ENCODE assay signal across 10 mouse cellular contexts in the genomic region with DNA sequence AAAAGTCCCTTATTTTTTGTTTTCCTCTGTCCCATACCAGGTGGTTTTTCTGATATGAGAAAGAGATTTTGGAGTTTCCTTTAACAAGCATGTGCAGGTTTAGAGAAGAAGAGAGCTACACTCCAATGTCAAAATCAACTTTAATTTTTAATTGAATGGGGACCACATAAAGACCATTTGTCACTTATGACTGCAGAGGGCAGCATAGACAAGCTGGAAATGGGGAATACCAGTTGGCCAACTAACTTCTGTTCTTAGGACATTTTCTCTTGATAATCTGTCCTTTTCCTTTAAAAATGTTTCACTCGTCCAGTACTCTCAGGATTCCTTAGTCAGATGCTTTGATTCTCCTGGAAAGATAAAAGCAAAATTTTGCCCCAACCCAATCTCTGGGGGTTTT. TPM values are rescaled to one million over a fixed set of nuclear protein-coding genes. Genes with fewer than 3 reads are reported as not detected.
DNase-seq lines count a peak whose midpoint lies in the region; ATAC-seq and TF ChIP-seq lines count a peak whose summit lies in the region.
"Had no signal": no experiment of that assay in that cellular context is flagged by ENCODE, and none has a peak within 500 bp of the region (broad histone marks: within the 10 kb centered on the region; RNA-seq: fewer than 3 reads in every experiment).

No protein-coding gene starts in this region.

- no peaks in the 10 kb centered on the region for H3K9me3 ChIP-seq in limb, embryonic 14.5 days (ENCODE audit: control insufficient read depth, low read length)
- no peaks in the 10 kb centered on the region for H3K9me3 ChIP-seq in limb, embryonic 10.5 days (replicated peaks)
- H3K9me3 ChIP-seq: embryonic facial prominence, embryonic 15.5 days had no signal

- no peak for TF ChIP-seq POLR2A in limb, embryonic 14.5 days (IDR thresholded peaks at IDR 0.05; ENCODE audit: borderline replicate concordance, extremely low read depth, insufficient read depth, insufficient read length)
- no peak for TF ChIP-seq POLR2A in brain, embryonic 14.5 days (IDR thresholded peaks at IDR 0.05; ENCODE audit: borderline replicate concordance, extremely low read depth, insufficient read depth, insufficient read length, poor library complexity, severe bottlenecking)

- no peaks in the 10 kb centered on the region for H3K36me3 ChIP-seq in limb, embryonic 14.5 days (ENCODE audit: control insufficient read depth, insufficient read depth, low read length)
- no peaks in the 10 kb centered on the region for H3K36me3 ChIP-seq in limb, embryonic 10.5 days
- H3K36me3 ChIP-seq: embryonic facial prominence, embryonic 15.5 days had no signal

- ATAC-seq in limb, embryonic 14.5 days (ENCODE audit: low FRiP score, low read depth): no peak
- ATAC-seq: inflammation-experienced regulatory T-cells, adult 6 months had no signal

- no peak for TF ChIP-seq CTCF in brain, embryonic 14.5 days (IDR thresholded peaks at IDR 0.05; ENCODE audit: borderline replicate concordance, extremely low read depth, insufficient read depth, insufficient read length)

- H3K4me2 ChIP-seq in limb, embryonic 14.5 days (replicated peaks; ENCODE audit: low read depth, low read length, severe bottlenecking): no peak overlapping the region
- H3K4me2 ChIP-seq: embryonic facial prominence, embryonic 15.5 days had no signal

- no peaks in the 10 kb centered on the region for H3K27me3 ChIP-seq in limb, embryonic 14.5 days (ENCODE audit: control insufficient read depth, insufficient read depth, low read length)
- no peaks in the 10 kb centered on the region for H3K27me3 ChIP-seq in limb, embryonic 10.5 days (ENCODE audit: low read depth, poor library complexity, severe bottlenecking)
- H3K27me3 ChIP-seq: embryonic facial prominence, embryonic 15.5 days had no signal

- DNase-seq in heart, adult 8-10 months (ENCODE audit: low spot score): peak; percentile 19
- DNase-seq in heart, adult 11 months: no peak
- peak; percentile 23 for DNase-seq in limb, embryonic 14.5 days (ENCODE audit: low spot score)
- no peak for DNase-seq in limb, embryonic 10.5 days (ENCODE audit: low spot score)
- peak; percentile 75 for DNase-seq in NIH3T3 (ENCODE audit: low read depth)
- peak; percentile 20 for DNase-seq in brain, embryonic 14.5 days (ENCODE audit: low read depth)
- no peak for DNase-seq in spleen, adult 18-20 months

- no peak overlapping the region for H3K27ac ChIP-seq in limb, embryonic 14.5 days (replicated peaks; ENCODE audit: low read depth, low read length)
- H3K27ac ChIP-seq in limb, embryonic 10.5 days: no peak overlapping the region
- H3K27ac ChIP-seq: embryonic facial prominence, embryonic 15.5 days had no signal

- no peaks in the 10 kb centered on the region for H3K4me1 ChIP-seq in limb, embryonic 14.5 days (ENCODE audit: control insufficient read depth, insufficient read depth, low read length)
- H3K4me1 ChIP-seq in limb, embryonic 10.5 days: no peaks in the 10 kb centered on the region
- H3K4me1 ChIP-seq: embryonic facial prominence, embryonic 15.5 days had no signal

- H3K4me3 ChIP-seq in limb, embryonic 14.5 days (replicated peaks; ENCODE audit: low read length): no peak overlapping the region
- H3K4me3 ChIP-seq in limb, embryonic 10.5 days: no peak overlapping the region
- H3K4me3 ChIP-seq: embryonic facial prominence, embryonic 15.5 days had no signal

- H3K9ac ChIP-seq in limb, embryonic 14.5 days (ENCODE audit: low read depth, low read length, severe bottlenecking): no peak overlapping the region
- H3K9ac ChIP-seq: embryonic facial prominence, embryonic 15.5 days had no signal

- WGBS in limb, embryonic 14.5 days: 33% methylated on average over 1 of the region's 1 CpGs
- WGBS in limb, embryonic 10.5 days: 83% methylated on average over 1 of the region's 1 CpGs

RNA-seq across cellular contexts. Expression of a gene that starts 29.1 kb away (rescaled TPM):
- 1 to 10 TPM; 2.0 to 2.8 (median 2.4) TPM for total RNA-seq in heart, adult 8-10 months (2022)
- 16.6 and 22.7 TPM in 2 replicates for polyA plus RNA-seq in limb, embryonic 14.5 days (2012; rRNA removed)
- 26.5 and 26.9 TPM in 2 replicates for polyA plus RNA-seq in limb, embryonic 14.5 days (2014; fragmentation: Nextera tagmentation; extraction: Ambion mirVana)
- 1.9 and 3.0 TPM in 2 replicates for polyA plus RNA-seq in limb, embryonic 10.5 days (2016; fragmentation: Nextera tagmentation; extraction: Ambion mirVana)
- polyA plus RNA-seq in brain, embryonic 14.5 days (2012; rRNA removed): 0.95 and 3.5 TPM in 2 replicates
- total RNA-seq: megakaryocyte, adult 5-6 weeks had no signal
- polyA plus RNA-seq: inflammation-experienced regulatory T-cells, adult 6 months had no signal

Comparison
In these comparisons a context has a peak if more than half of its experiments do, and no peak if none do; other contexts are left out.
1. DNase-seq: peak in heart, adult 8-10 months (single experiment), limb, embryonic 14.5 days (single experiment), NIH3T3 (single experiment) and brain, embryonic 14.5 days (single experiment); none in heart, adult 11 months (single experiment), limb, embryonic 10.5 days (single experiment) and spleen, adult 18-20 months (0 of 2).